In the genomic region with DNA sequence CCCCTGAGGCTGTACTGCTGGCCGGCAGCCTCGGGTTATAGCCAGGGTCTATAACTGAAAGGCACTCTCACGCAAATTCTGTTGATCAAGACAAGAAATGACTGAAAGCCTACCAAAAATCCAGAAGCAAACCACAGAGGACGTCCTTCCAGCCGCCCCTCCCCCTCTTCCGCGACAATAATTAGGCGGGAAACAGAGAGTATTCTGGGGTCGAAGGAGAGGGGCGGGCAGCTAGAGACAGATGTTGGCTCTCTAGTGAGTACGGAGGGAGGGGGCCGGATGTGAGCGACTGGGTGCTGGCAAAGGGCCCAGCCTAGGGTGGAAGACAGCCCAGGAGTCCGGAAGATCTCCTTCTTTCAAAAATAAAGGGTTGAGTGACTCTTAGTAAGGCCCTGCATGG, we compare ENCODE assay signal across 8 mouse cellular contexts. TPM values are rescaled to one million over a fixed set of nuclear protein-coding genes. Genes with fewer than 3 reads are reported as not detected.
DNase-seq lines count a peak whose midpoint lies in the region; ATAC-seq and TF ChIP-seq lines count a peak whose summit lies in the region.

A gene (minus strand): TSS at position 287 of the 400 bp plus-strand sequence.

- peaks cover 64% of the 10 kb centered on the region for H3K4me1 ChIP-seq in E14TG2a.4 (replicated peaks; ENCODE audit: low read depth, low read length)
- peaks cover 65% of the 10 kb centered on the region for H3K4me1 ChIP-seq in forebrain, embryonic 15.5 days
- peaks cover 14% of the 10 kb centered on the region for H3K4me1 ChIP-seq in lung, embryonic 14.5 days (ENCODE audit: insufficient read depth)
- H3K4me1 ChIP-seq in neural tube, embryonic 15.5 days: peaks cover 69% of the 10 kb centered on the region

- peaks cover 14% of the 10 kb centered on the region for H3K27me3 ChIP-seq in E14TG2a.4 (ENCODE audit: insufficient read depth, low read length)
- 0 out of 2 replicates have a peak, but pooled peaks cover 4% of the 10 kb centered on the region for H3K27me3 ChIP-seq in forebrain, embryonic 15.5 days
- H3K27me3 ChIP-seq in lung, embryonic 14.5 days (ENCODE audit: insufficient read depth, low read length): no peaks in the 10 kb centered on the region
- no peaks in the 10 kb centered on the region for H3K27me3 ChIP-seq in neural tube, embryonic 15.5 days (replicated peaks)

- peak; percentile 41 for ATAC-seq in forebrain, embryonic 15.5 days (replicated peaks)
- ATAC-seq in lung, embryonic 14.5 days (ENCODE audit: insufficient read depth): peak; percentile 81
- peak; percentile 58 for ATAC-seq in neural tube, embryonic 15.5 days (ENCODE audit: low FRiP score)

- no peaks in the 10 kb centered on the region for H3K9me3 ChIP-seq in E14TG2a.4 (ENCODE audit: low read length)
- no peaks in the 10 kb centered on the region for H3K9me3 ChIP-seq in forebrain, embryonic 15.5 days
- H3K9me3 ChIP-seq in lung, embryonic 14.5 days (ENCODE audit: low read depth, low read length): no peaks in the 10 kb centered on the region
- H3K9me3 ChIP-seq in neural tube, embryonic 15.5 days (replicated peaks): no peaks in the 10 kb centered on the region

- H3K9ac ChIP-seq in forebrain, embryonic 15.5 days (replicated peaks): peak within 1 kb of the TSS; percentile 83
- H3K9ac ChIP-seq in lung, embryonic 14.5 days: peak within 1 kb of the TSS; percentile 71
- H3K9ac ChIP-seq in neural tube, embryonic 15.5 days (replicated peaks): peak within 1 kb of the TSS; percentile 77

- intact Hi-C loops in heart, postnatal 36 days (cut with DNase I): loop anchor here (2.0 kb wide), 1 partner anchor 18 kb away; no protein-coding TSS in a partner anchor

- peak within 1 kb of the TSS; percentile 95 for H3K27ac ChIP-seq in forebrain, embryonic 15.5 days (replicated peaks)
- peak within 1 kb of the TSS; percentile 94 for H3K27ac ChIP-seq in lung, embryonic 14.5 days (ENCODE audit: low read depth)
- peak within 1 kb of the TSS; percentile 93 for H3K27ac ChIP-seq in neural tube, embryonic 15.5 days (replicated peaks)

- no peak for TF ChIP-seq CTCF in E14TG2a.4 (conservative IDR thresholded peaks at IDR 0.05; ENCODE audit: low read length)
- no peak for TF ChIP-seq CTCF in lung, embryonic 14.5 days (IDR thresholded peaks at IDR 0.05; ENCODE audit: low read depth)

- peak within 1 kb of the TSS; percentile 93 for H3K4me2 ChIP-seq in forebrain, embryonic 15.5 days (replicated peaks)
- H3K4me2 ChIP-seq in lung, embryonic 14.5 days: peak within 1 kb of the TSS; percentile 67
- H3K4me2 ChIP-seq in neural tube, embryonic 15.5 days: peak within 1 kb of the TSS; percentile 96

- WGBS in forebrain, embryonic 15.5 days: 0% methylated on average over 14 of the region's 14 CpGs
- under 1% methylated on average over 14 of the region's 14 CpGs for WGBS in lung, embryonic 14.5 days
- WGBS in neural tube, embryonic 15.5 days: under 1% methylated on average over 14 of the region's 14 CpGs

- peaks cover 39% of the 10 kb centered on the region for H3K36me3 ChIP-seq in E14TG2a.4 (ENCODE audit: insufficient read depth, low read length)
- 0 out of 2 replicates have a peak, but pooled peaks cover 7% of the 10 kb centered on the region for H3K36me3 ChIP-seq in forebrain, embryonic 15.5 days
- peaks cover 31% of the 10 kb centered on the region for H3K36me3 ChIP-seq in lung, embryonic 14.5 days (ENCODE audit: insufficient read depth)
- peaks cover 16% of the 10 kb centered on the region for H3K36me3 ChIP-seq in neural tube, embryonic 15.5 days

- peak within 1 kb of the TSS; percentile 91 for H3K4me3 ChIP-seq in E14TG2a.4 (replicated peaks; ENCODE audit: low read length)
- H3K4me3 ChIP-seq in forebrain, embryonic 15.5 days: peak within 1 kb of the TSS; percentile 92
- peak within 1 kb of the TSS; percentile 74 for H3K4me3 ChIP-seq in lung, embryonic 14.5 days (ENCODE audit: low read depth, low read length)
- peak within 1 kb of the TSS; percentile 71 for H3K4me3 ChIP-seq in neural tube, embryonic 15.5 days (replicated peaks)

- peak; percentile 79 for DNase-seq in brain, adult 2 months (ENCODE audit: low read depth, low spot score)
- DNase-seq in heart, postnatal 36 days: peak; percentile 79 to 81
- peak in 1 of 2 experiments; percentile 70 for DNase-seq in layer of hippocampus, adult 18-20 months (ENCODE audit: low spot score in 2 of 2)
- peak; percentile 96 for DNase-seq in lung, embryonic 14.5 days
- peak; percentile 76 to 81 for DNase-seq in thymus, adult 18-20 months

RNA-seq across cellular contexts. Expression of the gene that starts here (rescaled TPM):
- 71.4 and 84.2 TPM in 2 replicates for polyA plus RNA-seq in forebrain, embryonic 15.5 days (2015; fragmentation: Nextera tagmentation; extraction: Ambion mirVana)
- total RNA-seq in heart, postnatal 36 days (2021): 10 to 100 TPM; 39.2 to 39.7 TPM
- total RNA-seq in layer of hippocampus, adult 18-20 months (2021): 10 to 100 TPM; 88.8 to 99.3 TPM
- polyA plus RNA-seq in lung, embryonic 14.5 days (2014; fragmentation: Nextera tagmentation; extraction: Ambion mirVana): 81.9 and 96.8 TPM in 2 replicates
- 94.0 and 94.1 TPM in 2 replicates for polyA plus RNA-seq in neural tube, embryonic 15.5 days (2015; fragmentation: Nextera tagmentation; extraction: Ambion mirVana)
